8 mouse cellular contexts compared by ENCODE assay signal in the genomic region with DNA sequence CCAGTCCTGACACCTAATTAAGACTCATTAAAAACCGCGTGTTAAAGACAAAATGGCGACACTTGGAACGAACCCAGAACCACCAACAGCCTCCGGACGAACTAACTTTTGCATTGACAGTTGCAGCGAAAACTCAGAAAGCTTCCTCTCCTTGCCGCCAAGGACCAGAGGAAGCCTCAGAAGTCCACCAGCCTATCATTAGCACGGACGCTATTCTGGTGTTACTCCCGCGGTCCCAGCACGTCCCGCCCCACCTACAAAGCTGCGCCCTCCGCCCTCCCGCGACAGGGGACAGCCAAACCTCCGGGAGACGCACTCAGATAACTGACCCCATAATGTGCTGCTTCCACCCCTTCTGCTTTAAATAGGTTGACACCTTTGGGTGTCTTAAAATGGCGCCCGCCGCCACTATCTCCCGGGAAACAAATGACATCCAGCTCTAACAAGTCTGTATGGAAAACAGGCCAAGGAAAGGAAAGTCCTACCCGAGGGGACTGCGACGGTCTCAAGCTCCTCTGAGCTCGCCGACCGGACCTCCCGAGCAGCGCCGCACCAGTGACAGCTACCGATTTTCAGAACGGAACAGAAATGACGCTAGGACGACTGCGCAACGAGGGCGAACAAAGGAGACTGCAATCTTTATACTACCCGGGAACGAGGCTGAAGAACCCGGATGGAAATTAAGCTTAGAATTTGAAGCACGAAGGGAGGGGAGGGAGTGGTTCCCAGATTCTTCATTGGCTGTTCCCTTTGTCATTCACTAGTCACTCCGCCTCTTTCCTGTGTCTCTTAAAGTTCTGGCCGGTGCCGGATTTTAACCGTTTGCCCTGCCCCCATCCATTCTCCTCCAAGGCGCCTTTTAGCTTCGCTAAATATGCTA. TPM values are rescaled to one million over a fixed set of nuclear protein-coding genes. Genes with fewer than 3 reads are reported as not detected.
A peak's percentile ranks its signal among the peaks of the same experiment; 100 is the strongest.
DNase-seq lines count a peak whose midpoint lies in the region; ATAC-seq and TF ChIP-seq lines count a peak whose summit lies in the region.

Gene Rbmx, minus strand, starts transcription at position 670 of the 880 bp plus-strand sequence.

- 19% methylated on average over 50 of the region's 50 CpGs for WGBS in forebrain, embryonic 11.5 days
- 13% methylated on average over 50 of the region's 50 CpGs for WGBS in heart, embryonic 16.5 days
- 16% methylated on average over 50 of the region's 50 CpGs for WGBS in liver, embryonic 15.5 days (ENCODE audit: insufficient replicate concordance)
- 18% methylated on average over 50 of the region's 50 CpGs for WGBS in neural tube, embryonic 12.5 days

- peak; percentile 91 for TF ChIP-seq POLR2A in CH12.LX (IDR thresholded peaks at IDR 0.05; ENCODE audit: low read depth, low read length)

- H3K36me3 ChIP-seq in CH12.LX (replicated peaks in 1 of 2; ENCODE audit: control insufficient read depth in 1 of 2, insufficient read depth in 1 of 2, low read length in 1 of 2) = peaks cover 5 to 22% of the 10 kb centered on the region in 2 experiments
- H3K36me3 ChIP-seq in forebrain, embryonic 11.5 days (ENCODE audit: control insufficient read depth, insufficient read depth, low read length) = no peaks in the 10 kb centered on the region; the same call in 1 of the 2 replicates
- peaks cover 23% of the 10 kb centered on the region for H3K36me3 ChIP-seq in heart, embryonic 16.5 days (ENCODE audit: control insufficient read depth, insufficient read depth)
- H3K36me3 ChIP-seq in liver, embryonic 15.5 days (replicated peaks) = peaks cover 28% of the 10 kb centered on the region
- peaks cover 16% of the 10 kb centered on the region for H3K36me3 ChIP-seq in neural tube, embryonic 12.5 days

- H3K4me2 ChIP-seq in CH12.LX (ENCODE audit: insufficient read depth, low read depth, poor library complexity, severe bottlenecking) = peak within 1 kb of the TSS; percentile 9; the same call in 1 of the 2 replicates
- H3K4me2 ChIP-seq in forebrain, embryonic 11.5 days (ENCODE audit: low read depth, low read length, severe bottlenecking) = peak within 1 kb of the TSS; percentile 49; the same call in 1 of the 2 replicates
- H3K4me2 ChIP-seq in heart, embryonic 16.5 days (ENCODE audit: low read depth, low read length) = peak within 1 kb of the TSS; percentile 58
- peak within 1 kb of the TSS; percentile 60 for H3K4me2 ChIP-seq in liver, embryonic 15.5 days
- peak within 1 kb of the TSS; percentile 57 for H3K4me2 ChIP-seq in neural tube, embryonic 12.5 days (replicated peaks)

- peak; percentile 89 for DNase-seq in CH12.LX (ENCODE audit: extremely low read depth)
- DNase-seq in c-Kit-positive CD71-positive TER-119-negative erythroid progenitor cells, embryonic 14.5 days (ENCODE audit: low read depth) = peak; percentile 76
- DNase-seq in forebrain, embryonic 11.5 days (ENCODE audit: low spot score) = peak; percentile 77
- DNase-seq in kidney, postnatal 36 days = peak; percentile 87 to 94
- DNase-seq in telencephalon, adult 2 months (ENCODE audit: low read depth, low spot score) = peak; percentile 93

- peak; percentile 97 for ATAC-seq in forebrain, embryonic 11.5 days (replicated peaks; ENCODE audit: low FRiP score)
- ATAC-seq in heart, embryonic 16.5 days (replicated peaks; ENCODE audit: extremely low read depth, insufficient read depth, low FRiP score) = peak; percentile 91
- peak; percentile 94 for ATAC-seq in liver, embryonic 15.5 days (ENCODE audit: insufficient read depth)
- ATAC-seq in neural tube, embryonic 12.5 days (ENCODE audit: low FRiP score, low read depth) = peak; percentile 95

- no peak for TF ChIP-seq RAD21 in CH12.LX (IDR thresholded peaks at IDR 0.05; ENCODE audit: low read depth, low read length)

- H3K9me3 ChIP-seq in CH12.LX (replicated peaks; ENCODE audit: low read length) = no peaks in the 10 kb centered on the region
- no peaks in the 10 kb centered on the region for H3K9me3 ChIP-seq in forebrain, embryonic 11.5 days (ENCODE audit: control insufficient read depth, low read length)
- H3K9me3 ChIP-seq in heart, embryonic 16.5 days (replicated peaks; ENCODE audit: control insufficient read depth, low read length) = no peaks in the 10 kb centered on the region
- H3K9me3 ChIP-seq in liver, embryonic 15.5 days (replicated peaks) = no peaks in the 10 kb centered on the region
- H3K9me3 ChIP-seq in neural tube, embryonic 12.5 days = no peaks in the 10 kb centered on the region

- in situ Hi-C loops in CH12.LX (cut with MboI; ENCODE audit: low pct_ligation_motif_present, low pct_unique_long_range_greater_than_20kb, low sequenced_read_pairs) = no loop called here

- H3K27ac ChIP-seq in CH12.LX (ENCODE audit: insufficient read depth, low read depth) = peak within 1 kb of the TSS; percentile 94
- peak within 1 kb of the TSS; percentile 89 for H3K27ac ChIP-seq in forebrain, embryonic 11.5 days (ENCODE audit: low read depth, low read length)
- peak within 1 kb of the TSS; percentile 97 for H3K27ac ChIP-seq in heart, embryonic 16.5 days (ENCODE audit: low read length)
- peak within 1 kb of the TSS; percentile 94 for H3K27ac ChIP-seq in liver, embryonic 15.5 days (replicated peaks)
- H3K27ac ChIP-seq in neural tube, embryonic 12.5 days = peak within 1 kb of the TSS; percentile 83

- dilution Hi-C loops in CH12.LX (cut with MboI; ENCODE audit: extremely low pct_ligation_motif_present, extremely low pct_unique_long_range_greater_than_20kb, low sequenced_read_pairs) = no loop called here

- H3K4me1 ChIP-seq in CH12.LX (ENCODE audit: control insufficient read depth in 1 of 2, insufficient read depth in 2 of 2) = no peaks in the 10 kb centered on the region; a peak in 1 of 4 replicates
- no peaks in the 10 kb centered on the region for H3K4me1 ChIP-seq in forebrain, embryonic 11.5 days (replicated peaks; ENCODE audit: control insufficient read depth, insufficient read depth, low read length)
- no peaks in the 10 kb centered on the region for H3K4me1 ChIP-seq in heart, embryonic 16.5 days (ENCODE audit: control insufficient read depth, insufficient read depth, low read length)
- peaks cover 8% of the 10 kb centered on the region; the same call in 1 of the 2 replicates for H3K4me1 ChIP-seq in liver, embryonic 15.5 days (replicated peaks)
- no peaks in the 10 kb centered on the region for H3K4me1 ChIP-seq in neural tube, embryonic 12.5 days

- H3K9ac ChIP-seq in CH12.LX (ENCODE audit: insufficient read depth, low read depth) = peak within 1 kb of the TSS; percentile 70
- peak within 1 kb of the TSS; percentile 83 for H3K9ac ChIP-seq in forebrain, embryonic 11.5 days (ENCODE audit: low read length)
- peak within 1 kb of the TSS; percentile 73 for H3K9ac ChIP-seq in heart, embryonic 16.5 days (ENCODE audit: low read length)
- peak within 1 kb of the TSS; percentile 64 for H3K9ac ChIP-seq in liver, embryonic 15.5 days
- peak within 1 kb of the TSS; percentile 72 for H3K9ac ChIP-seq in neural tube, embryonic 12.5 days

- no peaks in the 10 kb centered on the region for H3K27me3 ChIP-seq in CH12.LX (replicated peaks)
- H3K27me3 ChIP-seq in forebrain, embryonic 11.5 days (ENCODE audit: control insufficient read depth, insufficient read depth, low read length) = no peaks in the 10 kb centered on the region
- H3K27me3 ChIP-seq in heart, embryonic 16.5 days (ENCODE audit: control insufficient read depth, insufficient read depth, low read length) = no peaks in the 10 kb centered on the region
- H3K27me3 ChIP-seq in liver, embryonic 15.5 days = no peaks in the 10 kb centered on the region
- H3K27me3 ChIP-seq in neural tube, embryonic 12.5 days (replicated peaks) = no peaks in the 10 kb centered on the region

- TF ChIP-seq CTCF in CH12.LX (conservative IDR thresholded peaks at IDR 0.05 in 1 of 2, IDR thresholded peaks at IDR 0.05 in 1 of 2; ENCODE audit: low read depth in 2 of 2, low read length in 2 of 2) = no peak

- H3K4me3 ChIP-seq in CH12.LX (replicated peaks in 1 of 3; ENCODE audit: low read depth in 2 of 3, low read length in 2 of 3, poor library complexity in 1 of 3) = peak within 1 kb of the TSS; percentile 62 to 86 (median 63)
- peak within 1 kb of the TSS; percentile 42 for H3K4me3 ChIP-seq in forebrain, embryonic 11.5 days (ENCODE audit: low read depth, low read length)
- H3K4me3 ChIP-seq in heart, embryonic 16.5 days (ENCODE audit: low read length) = peak within 1 kb of the TSS; percentile 67
- H3K4me3 ChIP-seq in liver, embryonic 15.5 days (replicated peaks) = peak within 1 kb of the TSS; percentile 68
- H3K4me3 ChIP-seq in neural tube, embryonic 12.5 days = peak within 1 kb of the TSS; percentile 55

- H3K79me2 ChIP-seq in CH12.LX (replicated peaks; ENCODE audit: control insufficient read depth, extremely low read depth, insufficient read depth, poor library complexity, severe bottlenecking) = peaks cover 18% of the 10 kb centered on the region

- no peak for TF ChIP-seq EP300 in CH12.LX (IDR thresholded peaks at IDR 0.05; ENCODE audit: low read length)

TF ChIP-seq in CH12.LX, 34 proteins besides CTCF, POLR2A, EP300 and RAD21 (continues in another document):
- TF ChIP-seq SMC3 (IDR thresholded peaks at IDR 0.05; ENCODE audit: low read depth, low read length) (no peak), MXI1 (IDR thresholded peaks at IDR 0.05; ENCODE audit: low read depth, low read length) (no peak), USF2 (conservative IDR thresholded peaks at IDR 0.05; ENCODE audit: low read depth, low read length) (no peak), RCOR1 (conservative IDR thresholded peaks at IDR 0.05; ENCODE audit: low read depth, low read length) (no peak), NRF1 (IDR thresholded peaks at IDR 0.05; ENCODE audit: low read depth, low read length) (peak; percentile 66), GABPA (IDR thresholded peaks at IDR 0.05; ENCODE audit: insufficient replicate concordance, low read depth, low read length) (no peak), MAX (IDR thresholded peaks at IDR 0.05; ENCODE audit: low read length) (no peak), BHLHE40 (IDR thresholded peaks at IDR 0.05; ENCODE audit: low read depth, low read length) (no peak), JUN (IDR thresholded peaks at IDR 0.05; ENCODE audit: insufficient read depth, low read depth, low read length) (no peak), ZC3H11A (IDR thresholded peaks at IDR 0.05; ENCODE audit: low read depth, low read length) (no peak), NELFE (IDR thresholded peaks at IDR 0.05; ENCODE audit: low read depth, low read length) (peak; percentile 80), ZMIZ1 (IDR thresholded peaks at IDR 0.05; ENCODE audit: low read depth, low read length) (peak; percentile 62), USF1 (IDR thresholded peaks at IDR 0.05; ENCODE audit: low read depth, low read length) (no peak)

RNA-seq across cellular contexts. Expression of gene Rbmx, which starts in this region (rescaled TPM):
- total RNA-seq in CH12.LX (2012; rRNA removed) = 24.6 and 31.4 TPM in 2 replicates
- total RNA-seq in CH12.LX (2014; rRNA removed) = 27.8 and 29.1 TPM in 2 replicates
- polyA plus RNA-seq in CH12.LX (2012; ENCODE audit: insufficient read length, low read depth) = 49.9 and 56.3 TPM in 2 replicates
- polyA plus RNA-seq in forebrain, embryonic 11.5 days (2014; fragmentation: Nextera tagmentation; extraction: Ambion mirVana) = 284 and 285 TPM in 2 replicates
- polyA plus RNA-seq in heart, embryonic 16.5 days (2015; fragmentation: Nextera tagmentation; extraction: Ambion mirVana) = 83.0 and 87.3 TPM in 2 replicates
- polyA plus RNA-seq in liver, embryonic 15.5 days (2015; fragmentation: Nextera tagmentation; extraction: Ambion mirVana) = 24.0 and 24.8 TPM in 2 replicates
- 239 and 257 TPM in 2 replicates for polyA plus RNA-seq in neural tube, embryonic 12.5 days (2016; fragmentation: Nextera tagmentation; extraction: Ambion mirVana)

Comparison
In these comparisons a context has a peak if more than half of its experiments do, and no peak if none do; other contexts are left out.
1. Peak in every context shown above with its lines: DNase-seq, ATAC-seq, H3K4me3 ChIP-seq and H3K27ac ChIP-seq.
2. H3K4me2 ChIP-seq: peak in every context shown above with its lines; median percentile 60 in liver, embryonic 15.5 days; 58 in heart, embryonic 16.5 days; 57 in neural tube, embryonic 12.5 days; 49 in forebrain, embryonic 11.5 days; 9 in CH12.LX.